Mouse (Mus musculus) myocyte (in vitro differentiated cells): ENCODE results near the gene Acox2. TPM values are rescaled to one million over a fixed set of nuclear protein-coding genes. Genes with fewer than 3 reads are reported as not detected.

ENCODE experiments used
- H3K27me3 ChIP-seq: one replicate; pipeline ENCODE4 v1.6.1; 2011; ENCODE audit not compliant: control insufficient read depth, insufficient read depth, insufficient read length
- H3K36me3 ChIP-seq: one replicate; pipeline ENCODE4 v1.6.1; 2011; ENCODE audit not compliant: control insufficient read depth, insufficient read depth
- H3K4me2 ChIP-seq: one replicate; pipeline ENCODE4 v1.6.1; 2011; ENCODE audit warnings: low read depth, control low read depth
- H3K4me3 ChIP-seq: one replicate; pipeline ENCODE4 v1.5.1; 2011; ENCODE audit warnings: mild to moderate bottlenecking, control low read depth, moderate library complexity
- H3K79me2 ChIP-seq: one replicate; pipeline ENCODE4 v1.6.1; 2011; ENCODE audit not compliant: control insufficient read depth, insufficient read depth
- H3ac ChIP-seq: one replicate; pipeline ENCODE4 v1.6.1; 2011; ENCODE audit not compliant: control insufficient read depth, insufficient read length
- CEBPB ChIP-seq: IDR thresholded peaks from 2 replicates; pipeline ENCODE4 v1.6.1; 2011; ENCODE audit warnings: mild to moderate bottlenecking, moderate library complexity; ENCODE audit not compliant: poor library complexity, insufficient read depth, severe bottlenecking
- E2F4 ChIP-seq: IDR thresholded peaks from one replicate; pipeline ENCODE4 v1.6.1; 2011; ENCODE audit warnings: mild to moderate bottlenecking, control low read depth, moderate library complexity; ENCODE audit not compliant: insufficient read depth
- MAX ChIP-seq: IDR thresholded peaks from one replicate; pipeline ENCODE4 v1.6.1; 2011; ENCODE audit warnings: low read depth, mild to moderate bottlenecking, control low read depth
- MYOD1 ChIP-seq, 3 experiments: IDR thresholded peaks; one replicate each; pipeline ENCODE4 v1.6.1; 2011; ENCODE audit warnings: control low read depth in 2 of 3, low read depth in 2 of 3, mild to moderate bottlenecking in 2 of 3, moderate library complexity in 1 of 3; ENCODE audit not compliant: insufficient read length in 2 of 3, control insufficient read depth in 1 of 3
- MYOG ChIP-seq, 3 experiments: IDR thresholded peaks; one replicate each; pipeline ENCODE4 v1.6.1; 2011; ENCODE audit warnings: control low read depth in 2 of 3, low read depth in 2 of 3, mild to moderate bottlenecking in 2 of 3; ENCODE audit not compliant: insufficient read length in 2 of 3, control insufficient read depth in 1 of 3, insufficient read depth in 1 of 3
- POLR2A ChIP-seq: IDR thresholded peaks from one replicate; pipeline ENCODE4 v1.6.1; 2011; ENCODE audit warnings: low read depth, mild to moderate bottlenecking, control low read depth, moderate library complexity; ENCODE audit not compliant: insufficient read length
- POLR2AphosphoS2 ChIP-seq: IDR thresholded peaks from one replicate; pipeline ENCODE4 v1.6.1; 2011; ENCODE audit warnings: low read depth, control low read depth; ENCODE audit not compliant: insufficient read length
- REST ChIP-seq: IDR thresholded peaks from one replicate; pipeline ENCODE4 v1.6.1; 2011; ENCODE audit warnings: mild to moderate bottlenecking, control low read depth, moderate library complexity; ENCODE audit not compliant: insufficient read depth, insufficient read length
- SRF ChIP-seq: IDR thresholded peaks from one replicate; pipeline ENCODE4 v1.6.1; 2011; ENCODE audit warnings: low read depth; ENCODE audit not compliant: control insufficient read depth, insufficient read length
- TCF12 ChIP-seq: IDR thresholded peaks from one replicate; pipeline ENCODE4 v1.6.1; 2011; ENCODE audit warnings: mild to moderate bottlenecking, control low read depth; ENCODE audit not compliant: poor library complexity, insufficient read depth, severe bottlenecking
- TCF3 ChIP-seq: IDR thresholded peaks from one replicate; pipeline ENCODE4 v1.6.1; 2011; ENCODE audit warnings: low read depth, control low read depth; ENCODE audit not compliant: insufficient read length
- USF1 ChIP-seq: IDR thresholded peaks from one replicate; pipeline ENCODE4 v1.6.1; 2011; ENCODE audit warnings: low read depth, mild to moderate bottlenecking, control low read depth, moderate library complexity
- polyA plus RNA-seq: library from polyadenylated mRNA; unstranded; fragments of >200 nt; fragmentation: generic; extraction: Trizol; gene quantifications from one replicate; pipeline ENCODE4 v1.2.1, GENCODE M21; 2012; ENCODE audit warnings: missing spikeins

Gene Acox2
- polyA plus RNA-seq, 1 experiment = 2.1 TPM

GRCm38 (mm10) chr14:8229367-8230019 lies 29.7 kb downstream of the Acox2 start:
- no peak for TF ChIP-seq E2F4
- TF ChIP-seq CEBPB = no peak
- TF ChIP-seq POLR2AphosphoS2 = no peak
- TF ChIP-seq MYOD1 (IDR thresholded peaks at IDR 0.05; ENCODE audit: control insufficient read depth in 1 of 3, insufficient read length in 2 of 3, low read depth in 2 of 3) = no peak
- TF ChIP-seq REST = no peak
- no peak for TF ChIP-seq POLR2A
- no peak for TF ChIP-seq MYOG (IDR thresholded peaks at IDR 0.05; ENCODE audit: control insufficient read depth in 1 of 3, insufficient read depth in 1 of 3, insufficient read length in 2 of 3, low read depth in 2 of 3)
- no peak for TF ChIP-seq USF1
- TF ChIP-seq TCF12 = no peak
- no peak overlapping the region for H3ac ChIP-seq

GRCm38 (mm10) chr14:8224805-8225204 lies 34.3 kb downstream of the Acox2 start:
- no peaks in the 10 kb centered on the region for H3K27me3 ChIP-seq
- no peak overlapping the region for H3K4me3 ChIP-seq
- no peaks in the 10 kb centered on the region for H3K36me3 ChIP-seq
- no peak overlapping the region for H3K4me2 ChIP-seq
- TF ChIP-seq TCF12 (no peak), USF1 (no peak), POLR2A (no peak), CEBPB (no peak), MAX (no peak), MYOG (IDR thresholded peaks at IDR 0.05; ENCODE audit: control insufficient read depth in 1 of 3, insufficient read depth in 1 of 3, insufficient read length in 2 of 3, low read depth in 2 of 3) (no peak), MYOD1 (IDR thresholded peaks at IDR 0.05; ENCODE audit: control insufficient read depth in 1 of 3, insufficient read length in 2 of 3, low read depth in 2 of 3) (no peak), SRF (no peak), POLR2AphosphoS2 (no peak), TCF3 (no peak), E2F4 (no peak), REST (no peak)
- no peaks in the 10 kb centered on the region for H3K79me2 ChIP-seq
- no peak overlapping the region for H3ac ChIP-seq

More at GRCm38 (mm10) chr14:8229367-8230019, 29.7 kb downstream of the Acox2 start:
- no peak overlapping the region for H3K4me3 ChIP-seq
- H3K36me3 ChIP-seq = no peaks in the 10 kb centered on the region
- no peaks in the 10 kb centered on the region for H3K79me2 ChIP-seq
- H3K27me3 ChIP-seq = no peaks in the 10 kb centered on the region
- H3K4me2 ChIP-seq = no peak overlapping the region

- no peak overlapping the region for H3K4me3 ChIP-seq
- no peak overlapping the region for H3ac ChIP-seq
- no peaks in the 10 kb centered on the region for H3K36me3 ChIP-seq
- TF ChIP-seq CEBPB = no peak
- no peak for TF ChIP-seq POLR2A
- no peak overlapping the region for H3K4me2 ChIP-seq
- H3K79me2 ChIP-seq = no peaks in the 10 kb centered on the region
- no peaks in the 10 kb centered on the region for H3K27me3 ChIP-seq
These were observed 35.5 kb downstream of the Acox2 start for GRCm38 (mm10) chr14:8223506-8224293.

- no peaks in the 10 kb centered on the region for H3K79me2 ChIP-seq
- no peaks in the 10 kb centered on the region for H3K27me3 ChIP-seq
- H3K4me2 ChIP-seq = no peak overlapping the region
- no peaks in the 10 kb centered on the region for H3K36me3 ChIP-seq
- H3ac ChIP-seq = no peak overlapping the region
- H3K4me3 ChIP-seq = no peak overlapping the region
- TF ChIP-seq E2F4 (no peak), MYOG (IDR thresholded peaks at IDR 0.05; ENCODE audit: control insufficient read depth in 1 of 3, insufficient read depth in 1 of 3, insufficient read length in 2 of 3, low read depth in 2 of 3) (no peak), POLR2A (no peak)
These were observed 36.6 kb downstream of the Acox2 start for GRCm38 (mm10) chr14:8222561-8222960.

GRCm38 (mm10) chr14:8220912-8221311 lies 38.2 kb downstream of the Acox2 start:
- no peak for TF ChIP-seq USF1
- TF ChIP-seq REST = no peak
- TF ChIP-seq E2F4 = no peak
- no peak for TF ChIP-seq CEBPB
- TF ChIP-seq MYOD1 (IDR thresholded peaks at IDR 0.05; ENCODE audit: control insufficient read depth in 1 of 3, insufficient read length in 2 of 3, low read depth in 2 of 3) = no peak
- no peak for TF ChIP-seq POLR2A
- no peak for TF ChIP-seq SRF
- Histone ChIP-seq H3ac (no peak overlapping the region), H3K79me2 (no peaks in the 10 kb centered on the region), H3K4me3 (no peak overlapping the region), H3K36me3 (no peaks in the 10 kb centered on the region), H3K4me2 (no peak overlapping the region), H3K27me3 (no peaks in the 10 kb centered on the region)
